Mouse (Mus musculus): ENCODE results near the gene Cck.

GRCm38 (mm10) chr9:121444367-121444707, 51.2 kb downstream of the Cck start:
- TF ChIP-seq CTCF (IDR thresholded peaks at IDR 0.05; ENCODE audit: insufficient read depth, low read length) (no peak), POLR2A (IDR thresholded peaks at IDR 0.05; ENCODE audit: borderline replicate concordance, extremely low read depth, low read depth, low read length) (no peak)

All from lung, adult 2 months (tissue).